Mouse (Mus musculus) cerebellum, adult 11 months (tissue): ENCODE measurements around the gene Nsd1.
A peak's percentile ranks its signal among the peaks of the same experiment; 100 is the strongest.
"Not testable (repeated sequence)": the region's sequence is repeated elsewhere in the genome, so short reads cannot be mapped to it uniquely, and the experiment has no call there.

Source experiments
- DNase-seq: peaks from one replicate; pipeline ENCODE4 v3.0.0; 2022

Gene Nsd1

DNA sequence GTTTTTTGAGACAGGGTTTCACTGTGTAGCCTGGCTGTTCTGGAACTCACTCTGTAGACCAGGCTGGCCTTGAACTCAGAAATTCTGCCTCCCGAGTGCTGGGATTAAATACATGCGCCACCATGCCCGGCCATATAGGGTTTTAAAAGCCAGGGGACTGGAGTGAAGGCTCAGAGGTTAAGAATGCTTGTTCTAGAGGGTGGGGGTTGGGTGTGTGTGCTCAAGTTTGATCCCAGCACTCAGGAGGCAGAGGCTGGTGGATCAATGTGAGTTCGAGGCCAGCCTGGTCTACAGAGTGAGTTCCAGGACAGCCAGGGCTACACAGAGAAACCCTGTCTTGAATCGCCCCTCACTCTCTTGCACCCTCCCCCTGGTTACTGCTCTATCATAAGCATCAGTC, 18.0 kb upstream of the Nsd1 start:
- no peak for DNase-seq

DNA sequence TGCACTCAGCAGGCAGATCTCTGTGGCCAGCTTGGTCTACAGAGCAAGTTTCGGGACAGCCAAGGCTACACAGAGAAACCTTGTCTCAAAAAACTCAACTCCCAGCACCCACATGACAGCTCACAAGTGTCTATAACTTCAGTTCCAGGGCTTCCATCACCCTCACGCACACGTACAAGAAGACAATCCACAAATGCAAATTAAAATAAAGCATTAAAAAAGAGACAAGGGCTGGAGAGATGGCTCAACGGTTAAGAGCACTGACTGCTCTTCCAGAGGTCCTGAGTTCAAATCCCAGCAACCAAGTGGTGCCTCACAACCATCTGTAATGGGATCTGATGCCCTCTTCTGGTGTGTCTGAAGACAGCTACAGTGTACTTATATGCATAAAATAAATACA, 6.8 kb upstream of the Nsd1 start:
- DNase-seq: not testable (repeated sequence)

DNA sequence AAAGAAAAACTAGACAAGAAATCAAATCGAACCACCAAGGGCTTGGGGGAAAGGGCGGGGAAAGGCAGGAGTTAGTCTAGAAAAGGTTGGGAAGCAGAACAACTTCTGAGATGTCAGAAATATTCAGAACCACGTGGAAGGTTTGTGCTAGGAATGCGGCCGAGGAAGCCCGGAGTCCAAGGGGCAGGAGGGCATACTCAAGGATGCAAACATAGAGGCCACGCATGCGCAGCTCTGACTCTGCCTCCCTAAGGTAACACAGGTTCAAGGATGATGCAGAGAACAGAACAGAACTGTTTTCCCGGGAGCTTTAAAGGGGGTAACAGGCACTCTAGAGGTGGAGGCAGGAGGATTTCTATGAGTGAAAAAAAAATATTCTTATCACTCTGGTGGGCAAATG, 5.8 kb upstream of the Nsd1 start:
- no peak for DNase-seq

DNA sequence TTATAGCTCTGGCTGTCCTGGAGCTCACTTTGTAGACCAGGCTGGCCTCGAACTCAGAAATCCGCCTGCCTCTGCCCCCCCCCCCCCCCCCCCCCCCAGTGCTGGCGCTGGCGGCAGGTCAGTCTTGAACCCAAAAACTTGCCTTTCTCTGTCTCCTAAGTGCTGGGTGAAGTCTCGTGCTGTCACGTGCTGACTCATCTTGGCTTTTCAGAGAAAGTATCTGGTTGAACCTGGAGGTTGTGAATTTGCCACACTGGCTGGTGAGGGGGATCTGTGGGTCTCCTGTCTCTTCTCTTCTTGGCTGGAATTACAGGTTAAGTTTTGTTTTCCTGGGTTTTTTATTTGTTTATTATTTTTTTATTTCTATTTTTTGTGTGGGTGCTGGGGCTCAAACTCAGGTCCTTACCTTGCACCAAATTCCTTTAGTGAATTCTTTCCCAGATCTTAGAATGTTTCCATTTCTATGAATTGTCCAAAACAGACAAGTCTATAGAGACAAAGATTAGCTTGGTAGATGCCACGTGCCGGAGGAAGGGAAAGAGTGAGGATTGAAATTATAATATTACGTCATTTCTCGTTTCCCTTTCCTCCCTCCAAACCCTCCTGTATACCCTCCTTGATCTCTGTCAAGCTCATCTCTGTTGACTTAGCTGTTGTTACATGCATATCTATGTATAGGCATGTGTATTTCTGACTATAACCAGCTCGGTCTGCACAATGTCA, 4.8 kb upstream of the Nsd1 start:
- DNase-seq: no peak

DNA sequence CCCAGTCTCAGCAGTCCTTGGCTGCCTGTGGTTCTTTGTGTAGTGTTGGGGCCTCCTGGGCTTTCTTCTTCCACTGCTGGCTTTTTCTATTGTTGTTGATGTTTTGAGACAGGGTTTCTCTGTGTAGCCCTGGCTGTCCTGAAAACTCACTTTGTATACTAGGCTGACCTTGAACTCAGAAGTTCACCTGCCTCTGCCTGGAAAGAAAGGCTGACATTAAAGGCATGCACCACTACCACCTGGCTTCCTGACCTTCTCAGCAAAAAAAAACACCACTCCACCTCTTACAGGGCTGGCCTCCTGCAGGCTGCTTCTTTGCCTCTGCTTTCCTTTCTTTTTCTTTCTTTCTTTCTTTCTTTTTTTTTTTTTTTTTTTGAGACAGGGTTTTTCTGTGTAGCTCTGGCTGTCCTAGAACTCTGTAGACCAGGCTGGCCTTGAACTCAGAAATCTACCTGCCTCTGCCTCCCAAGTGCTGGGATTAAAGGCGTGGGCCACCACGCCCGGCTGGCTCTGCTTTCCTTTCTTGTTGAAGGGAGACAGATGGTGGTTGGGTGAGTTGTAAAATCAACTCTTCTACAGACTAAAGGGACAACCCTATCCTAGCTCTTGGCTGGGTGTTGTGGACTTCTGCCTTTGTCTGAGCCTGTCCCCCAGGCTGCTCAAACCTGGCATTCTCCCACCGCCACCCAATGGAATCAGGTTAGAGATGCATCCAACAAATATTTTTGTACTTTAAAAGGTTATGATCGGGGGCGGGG, 4.0 kb upstream of the Nsd1 start:
- DNase-seq: no peak

DNA sequence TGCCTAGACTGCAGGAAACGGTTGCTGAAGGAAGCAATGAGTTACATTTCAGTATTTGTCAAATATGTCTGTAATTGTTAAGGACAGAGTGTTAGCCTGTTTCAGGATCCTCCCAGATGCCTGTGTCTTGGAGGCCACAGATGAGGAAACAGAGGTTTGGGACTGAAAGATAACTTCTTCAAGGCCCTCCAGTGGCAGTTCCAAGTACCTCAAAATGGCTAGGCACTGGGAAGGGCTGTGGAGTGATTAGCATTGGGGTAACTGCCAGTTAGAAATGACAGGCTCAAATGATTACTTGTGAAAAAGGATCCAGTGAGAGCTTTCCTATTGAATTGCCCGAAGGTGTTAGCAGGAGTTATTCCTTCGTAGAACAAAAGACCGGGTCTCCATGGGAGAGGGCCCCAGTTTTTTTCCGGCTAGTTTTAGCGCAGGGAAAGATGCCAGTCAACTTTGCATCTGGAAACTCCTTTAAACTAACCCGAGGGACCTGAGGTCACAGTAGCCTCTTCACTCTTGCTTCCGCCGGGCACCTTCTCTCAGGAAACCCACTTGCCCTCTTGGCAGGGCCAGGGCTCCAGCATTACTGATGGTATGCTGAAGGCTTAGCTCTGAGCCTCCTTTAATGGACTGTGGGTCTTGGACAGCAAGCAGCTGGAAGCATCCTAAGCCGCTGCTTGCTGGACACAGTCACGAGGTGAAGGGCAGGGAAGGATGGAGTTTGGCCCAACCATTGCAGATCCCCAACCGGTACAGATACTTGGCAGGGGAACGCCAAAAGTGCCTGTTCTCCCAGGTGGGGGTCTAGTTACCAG, 539 bp upstream of the Nsd1 start:
- DNase-seq: no peak

DNA sequence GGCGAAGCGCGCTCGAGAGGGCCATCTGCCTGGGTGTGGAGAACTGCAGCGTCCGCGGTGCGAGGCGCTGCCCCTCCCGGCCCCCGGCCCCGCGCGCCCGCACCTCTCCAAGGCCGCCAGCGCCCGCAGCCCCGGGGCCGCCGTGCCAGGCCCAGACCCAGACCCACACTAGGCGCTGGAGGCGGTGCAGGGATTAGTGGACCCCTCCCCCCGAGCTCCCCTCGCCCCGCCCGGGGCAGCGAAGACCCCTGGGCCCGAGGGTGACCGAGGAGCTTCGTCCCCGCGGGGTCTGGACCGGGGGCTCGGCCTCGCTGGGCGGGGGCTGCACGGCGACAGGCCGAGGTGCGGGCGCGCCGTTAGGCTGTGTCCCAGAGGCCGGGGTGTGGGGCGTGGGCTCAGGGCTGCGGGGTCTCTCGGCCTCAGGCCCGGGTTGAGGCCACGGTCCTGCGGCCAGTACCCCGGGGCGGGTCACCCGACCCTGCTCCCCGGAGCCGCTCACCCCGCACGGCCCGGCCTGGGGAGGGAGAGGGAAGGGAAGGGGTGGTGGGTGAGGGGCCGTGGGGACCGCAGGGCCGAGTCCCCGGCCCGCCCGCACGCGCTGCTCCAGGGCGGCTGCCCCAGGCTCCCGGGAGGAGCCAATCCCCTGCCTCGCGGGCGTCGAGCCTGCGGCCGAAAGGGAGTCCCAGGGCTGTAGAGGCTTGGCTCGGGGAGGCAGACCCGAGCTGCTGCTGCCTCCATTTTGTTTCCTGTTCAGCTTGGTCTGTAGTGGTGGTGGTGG, 800 bp downstream of the Nsd1 start:
- DNase-seq: peak; percentile 63

DNA sequence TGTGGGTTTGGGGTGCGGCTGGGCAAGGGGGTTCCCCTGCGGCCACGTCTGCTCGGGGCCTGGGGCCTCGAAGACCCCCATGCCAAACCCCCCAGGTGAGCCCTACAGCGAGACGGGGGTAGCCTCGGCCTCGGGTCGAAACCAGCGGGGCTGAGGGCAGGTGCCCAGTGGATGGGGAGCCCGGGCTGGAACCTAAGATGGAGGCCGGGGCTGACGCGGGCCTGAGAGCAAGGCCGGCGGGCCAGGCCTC, 1.3 kb downstream of the Nsd1 start:
- DNase-seq: no peak

DNA sequence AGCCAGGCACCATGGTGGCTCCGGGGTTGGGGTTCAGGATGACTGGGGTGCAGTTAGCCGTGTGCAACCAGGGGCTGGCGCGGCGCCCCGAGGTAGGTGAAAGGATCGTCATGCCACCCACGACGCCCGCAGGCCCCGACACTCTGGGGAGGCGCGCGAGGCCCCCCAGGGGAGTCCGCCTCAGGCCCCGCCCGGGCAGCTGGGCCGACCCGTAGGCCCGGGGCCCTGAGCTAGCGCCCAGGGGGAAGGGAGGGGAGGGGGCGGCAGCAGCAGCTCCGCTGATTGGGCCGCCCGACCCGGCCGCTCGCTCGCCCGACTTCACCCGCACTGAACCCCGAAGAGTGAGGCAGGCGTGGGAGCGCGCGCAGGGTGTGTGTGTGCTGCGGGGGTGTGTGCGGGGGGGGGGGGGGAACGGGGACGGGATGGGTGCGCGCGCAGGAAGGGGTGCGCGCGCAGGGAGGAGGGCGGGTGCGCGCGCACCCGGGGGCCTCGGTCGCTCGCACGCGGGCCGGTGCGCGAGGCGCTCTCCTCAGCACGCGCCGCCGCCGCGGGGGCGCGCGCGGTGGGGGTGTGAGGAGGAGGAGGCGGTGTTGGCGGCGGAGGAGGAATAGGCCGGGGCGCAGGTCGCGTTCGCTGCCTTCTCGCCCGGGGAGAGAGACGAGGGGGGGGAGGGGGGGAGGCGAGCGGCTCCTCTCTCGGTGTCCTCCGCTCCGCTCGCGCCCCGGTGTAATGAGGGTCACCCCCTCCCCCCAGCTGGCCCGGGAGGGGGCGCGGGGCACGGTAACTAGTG, 1.8 kb downstream of the Nsd1 start:
- peak; percentile 84 for DNase-seq

DNA sequence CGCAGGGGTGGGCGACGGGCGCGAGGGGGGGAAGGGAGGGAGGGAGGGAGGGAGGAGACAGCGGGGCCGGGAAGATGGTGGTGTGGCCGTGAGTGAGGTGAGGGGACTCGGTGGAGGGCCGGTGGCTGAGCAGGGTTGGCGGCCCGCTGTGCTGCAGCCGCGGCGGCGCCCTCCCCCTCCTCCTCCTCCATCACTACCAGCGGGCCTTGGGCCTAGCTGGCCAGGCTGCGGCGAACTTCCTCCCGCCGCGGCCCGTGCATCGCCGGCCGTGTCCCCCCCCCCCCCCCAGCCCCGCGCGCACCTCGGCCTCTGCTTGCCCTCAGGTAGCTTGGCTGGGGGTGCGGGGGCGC, 2.4 kb downstream of the Nsd1 start:
- no peak for DNase-seq

DNA sequence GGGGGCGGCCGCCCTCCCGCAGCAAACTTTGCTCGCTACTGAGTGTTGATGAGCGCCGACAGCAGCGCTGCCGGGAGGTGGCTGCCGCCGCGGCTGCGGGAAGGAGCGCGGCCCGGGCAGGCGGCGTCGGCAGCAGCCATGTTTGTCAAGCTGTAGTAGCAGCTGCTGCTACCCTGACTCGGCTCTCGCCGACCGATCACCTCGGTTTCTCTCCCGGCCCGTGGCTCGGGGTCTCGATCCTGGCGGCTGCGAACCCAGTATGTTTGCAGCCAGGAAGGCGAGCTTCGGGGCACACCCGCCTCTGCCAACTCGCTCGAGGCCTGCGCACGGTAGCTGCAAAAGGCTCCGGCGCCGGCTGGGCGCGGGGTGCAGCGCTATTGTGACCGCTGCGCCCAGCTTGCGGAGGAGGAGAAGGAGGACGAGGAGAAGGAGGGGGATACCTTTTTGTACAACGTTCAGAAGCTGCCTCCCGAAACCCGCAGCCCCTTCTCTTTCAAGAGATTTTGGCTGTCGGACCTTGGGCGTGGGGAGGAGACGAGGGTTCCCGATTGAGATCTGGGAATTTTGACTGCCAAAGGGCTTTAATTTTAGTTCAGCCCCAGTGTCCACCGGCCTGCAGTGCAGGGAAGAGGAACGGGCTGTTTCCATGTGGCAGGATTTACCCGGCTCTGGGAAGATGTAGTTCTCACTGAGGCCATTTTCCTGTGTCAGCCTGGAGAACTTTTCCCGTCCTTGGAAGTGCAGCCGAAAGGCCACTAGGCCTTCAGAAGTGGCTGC, 3.0 kb downstream of the Nsd1 start:
- DNase-seq: peak; percentile 65

DNA sequence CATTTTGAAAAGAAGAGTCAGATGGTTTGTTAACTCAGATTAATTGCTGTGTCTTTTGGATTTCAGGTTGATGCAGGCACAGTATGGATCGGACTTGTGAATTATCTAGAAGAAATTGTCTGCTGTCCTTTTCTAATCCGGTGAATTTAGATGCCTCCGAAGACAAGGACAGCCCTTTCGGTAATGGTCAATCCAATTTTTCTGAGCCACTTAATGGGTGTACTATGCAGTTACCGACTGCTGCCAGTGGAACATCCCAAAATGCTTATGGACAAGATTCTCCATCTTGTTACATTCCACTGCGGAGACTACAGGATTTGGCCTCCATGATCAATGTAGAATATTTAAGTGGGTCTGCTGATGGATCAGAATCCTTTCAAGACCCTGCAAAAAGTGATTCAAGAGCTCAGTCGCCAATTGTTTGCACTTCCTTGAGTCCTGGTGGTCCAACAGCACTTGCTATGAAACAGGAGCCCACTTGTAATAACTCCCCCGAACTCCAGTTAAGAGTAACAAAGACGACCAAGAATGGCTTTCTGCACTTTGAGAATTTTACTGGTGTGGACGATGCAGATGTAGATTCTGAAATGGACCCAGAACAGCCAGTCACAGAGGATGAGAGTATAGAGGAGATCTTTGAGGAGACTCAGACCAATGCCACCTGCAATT, 3.7 kb downstream of the Nsd1 start:
- no peak for DNase-seq

DNA sequence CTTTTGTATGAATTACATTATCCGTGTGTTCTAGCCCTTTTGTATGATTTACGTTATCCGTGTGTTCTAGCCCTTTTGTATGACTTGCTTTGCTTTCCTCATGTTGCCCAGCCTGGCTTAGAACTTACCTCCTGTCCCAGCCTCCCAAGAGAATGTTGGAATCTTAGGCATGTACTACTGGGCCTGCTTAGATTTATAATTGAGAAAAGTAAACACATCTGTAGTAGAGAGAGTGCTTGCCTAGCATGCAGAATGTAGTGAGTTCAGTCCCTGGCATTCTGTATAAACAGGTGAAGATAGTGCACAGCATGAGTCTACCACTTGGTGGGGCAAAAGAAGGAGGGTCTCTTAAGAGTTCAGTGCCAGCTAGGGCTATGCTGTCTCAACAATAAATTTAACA, 14.8 kb downstream of the Nsd1 start:
- DNase-seq: no peak

DNA sequence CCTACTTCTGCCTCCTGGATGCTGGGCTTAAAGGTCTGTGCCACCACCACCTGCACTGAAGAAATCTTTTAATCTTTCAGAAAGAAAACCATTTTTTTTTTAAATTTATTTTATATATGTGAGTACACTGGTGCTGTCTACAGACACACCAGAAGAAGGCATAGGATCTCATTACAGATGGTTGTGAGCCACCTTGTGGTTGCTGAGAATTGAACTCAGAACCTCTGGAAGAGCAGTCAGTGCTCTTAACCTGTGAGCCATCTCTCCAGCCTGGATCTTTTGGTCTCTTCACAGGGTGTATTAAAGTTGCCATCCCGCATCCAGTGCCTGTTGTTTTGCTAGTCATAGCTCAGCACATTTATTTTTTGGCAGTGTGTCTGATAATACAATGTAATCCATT, 21.1 kb downstream of the Nsd1 start:
- DNase-seq: no peak

DNA sequence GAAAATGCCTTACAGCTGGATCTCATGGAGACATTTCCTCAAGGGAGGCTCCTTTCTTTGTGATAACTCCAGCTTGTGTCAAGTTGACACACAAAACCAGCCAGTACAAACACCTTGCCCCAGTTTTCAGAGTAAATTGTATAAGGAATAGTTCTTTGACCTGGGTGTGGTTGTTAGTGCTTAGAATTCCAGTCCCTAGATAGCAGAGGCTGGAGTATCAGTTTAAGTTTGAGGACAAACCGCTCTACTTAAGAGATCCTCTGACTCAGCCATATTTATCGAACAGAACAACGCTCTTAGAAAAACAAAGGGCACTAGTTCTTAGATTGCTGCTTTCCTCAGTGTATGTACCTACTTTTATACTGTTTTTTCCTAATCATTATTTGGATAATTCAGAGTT, 33.6 kb downstream of the Nsd1 start:
- DNase-seq: no peak

DNA sequence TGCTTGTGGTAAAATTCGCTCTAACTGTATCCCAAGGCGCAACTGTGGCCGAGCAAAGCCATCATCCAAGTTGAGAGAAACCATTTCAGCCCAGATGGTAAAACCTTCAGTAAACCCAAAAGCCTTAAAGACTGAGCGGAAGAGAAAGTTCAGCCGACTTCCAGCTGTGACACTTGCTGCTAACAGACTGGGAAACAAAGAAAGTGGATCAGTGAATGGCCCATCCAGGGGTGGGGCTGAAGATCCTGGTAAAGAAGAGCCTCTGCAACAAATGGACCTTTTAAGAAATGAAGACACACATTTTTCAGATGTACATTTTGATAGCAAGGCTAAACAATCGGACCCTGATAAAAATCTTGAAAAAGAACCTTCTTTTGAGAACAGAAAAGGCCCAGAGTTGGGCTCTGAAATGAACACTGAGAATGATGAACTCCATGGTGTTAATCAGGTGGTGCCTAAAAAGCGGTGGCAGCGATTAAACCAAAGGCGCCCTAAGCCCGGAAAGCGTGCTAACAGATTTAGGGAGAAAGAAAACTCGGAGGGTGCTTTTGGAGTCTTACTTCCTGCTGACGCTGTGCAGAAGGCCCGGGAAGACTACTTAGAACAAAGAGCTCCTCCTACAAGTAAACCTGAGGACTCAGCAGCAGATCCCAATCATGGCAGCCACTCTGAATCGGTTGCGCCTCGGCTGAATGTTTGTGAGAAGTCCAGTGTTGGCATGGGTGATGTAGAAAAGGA, 37.9 kb downstream of the Nsd1 start:
- DNase-seq: no peak

DNA sequence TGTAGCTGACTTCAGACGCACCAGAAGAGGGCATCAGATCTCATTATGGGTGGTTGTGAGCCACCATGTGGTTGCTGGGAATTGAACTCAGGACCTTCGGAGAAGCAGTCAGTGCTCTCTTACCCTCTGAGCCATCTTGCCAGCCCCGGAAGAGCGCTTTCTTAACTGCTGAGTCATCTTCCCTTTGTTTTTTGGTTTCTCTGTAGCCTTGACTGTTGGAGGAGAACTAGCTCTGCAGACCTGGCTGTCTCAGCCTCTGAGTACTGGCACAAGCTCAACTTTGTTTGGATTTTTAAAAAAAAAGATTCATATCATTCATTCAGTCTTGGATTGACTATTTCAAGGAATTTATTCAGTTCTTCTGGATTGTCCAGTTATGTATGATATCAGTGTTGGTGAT, 39.7 kb downstream of the Nsd1 start:
- no peak for DNase-seq

DNA sequence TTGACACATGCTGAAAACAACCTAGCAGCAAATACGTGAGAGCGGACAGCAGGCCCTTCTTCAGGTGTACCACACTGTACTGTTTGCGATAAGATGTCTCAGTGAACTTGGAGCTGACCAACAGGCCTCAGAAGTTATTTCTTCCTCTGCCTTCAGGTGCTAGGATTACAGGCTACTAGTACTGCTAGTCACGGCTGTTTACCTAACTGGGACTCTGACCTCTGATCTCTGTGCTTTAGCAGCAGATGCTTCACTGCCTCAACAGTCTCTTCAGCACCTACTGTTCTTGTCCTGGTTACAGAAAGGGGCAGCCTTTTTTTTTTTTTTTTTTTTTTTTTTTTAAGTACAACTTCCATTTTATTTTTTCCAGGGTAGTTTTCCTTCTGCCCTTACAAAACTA, 43.2 kb downstream of the Nsd1 start:
- DNase-seq: no peak

DNA sequence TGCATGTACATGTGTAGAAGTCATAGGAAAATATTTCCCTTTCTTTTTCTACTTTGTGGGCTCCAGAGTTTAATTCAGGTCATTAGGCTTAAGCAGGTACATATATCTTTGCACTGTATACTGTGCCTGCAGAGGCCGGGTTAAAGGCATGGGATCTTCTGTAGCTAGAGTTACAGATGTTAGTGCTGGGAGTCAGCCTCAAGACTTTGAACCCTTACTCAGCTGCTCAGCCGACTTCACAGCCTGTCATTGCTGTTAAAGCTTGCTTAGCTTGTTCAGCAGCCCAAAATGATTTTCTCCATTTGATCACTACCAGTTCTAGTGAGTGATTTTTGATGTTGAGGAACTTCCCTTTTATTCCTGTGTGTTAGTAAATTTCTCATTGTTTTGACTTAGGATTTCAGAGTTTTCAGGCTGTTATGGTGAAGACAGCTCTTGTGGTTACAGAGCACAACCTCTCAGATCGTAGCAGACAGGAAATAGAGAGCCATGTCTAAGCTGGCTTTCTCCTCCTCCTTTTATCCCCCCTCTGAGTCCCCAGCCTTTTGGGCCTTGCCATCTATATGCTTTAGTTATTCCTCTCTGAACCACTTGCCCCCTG, 45.6 kb downstream of the Nsd1 start:
- no peak for DNase-seq

DNA sequence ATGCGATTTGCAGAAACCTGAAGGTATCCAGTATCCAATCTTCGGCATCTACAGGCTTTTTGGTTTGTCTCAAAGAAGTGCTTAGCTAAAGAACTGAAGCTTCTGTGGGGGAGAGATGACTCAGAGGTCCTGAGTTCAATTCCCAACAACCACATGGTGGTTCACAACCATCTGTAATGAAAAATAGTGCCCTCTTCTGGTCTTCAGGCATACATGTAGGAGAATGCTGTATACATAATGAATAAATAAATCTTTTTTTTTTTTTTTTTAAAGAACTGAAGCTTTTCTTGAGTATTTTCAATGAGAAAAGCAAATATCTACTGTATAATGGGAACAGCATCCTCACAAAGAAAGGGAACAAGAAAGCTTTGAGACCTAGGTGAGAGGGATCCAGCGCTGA, 49.1 kb downstream of the Nsd1 start:
- no peak for DNase-seq
